7 mouse cellular contexts compared by ENCODE assay signal in genomic region chr9:45798467-45799164, GRCm38 (mm10). TPM values are rescaled to one million over a fixed set of nuclear protein-coding genes. Genes with fewer than 3 reads are reported as not detected.
DNase-seq lines count a peak whose midpoint lies in the region; ATAC-seq and TF ChIP-seq lines count a peak whose summit lies in the region.

No protein-coding gene starts in this region.

- peak; percentile 64 for ATAC-seq in lung, embryonic 15.5 days (ENCODE audit: borderline replicate concordance, extremely low read depth, low FRiP score, low TSS enrichment)
- ATAC-seq in heart, embryonic 16.5 days (replicated peaks; ENCODE audit: extremely low read depth, insufficient read depth, low FRiP score), result peak; percentile 61
- peak; percentile 82 for ATAC-seq in midbrain, embryonic 16.5 days

- H3K9me3 ChIP-seq in lung, embryonic 15.5 days, result no peaks in the 10 kb centered on the region
- H3K9me3 ChIP-seq in embryonic facial prominence, embryonic 10.5 days, result no peaks in the 10 kb centered on the region
- H3K9me3 ChIP-seq in heart, embryonic 16.5 days (replicated peaks; ENCODE audit: control insufficient read depth, low read length), result no peaks in the 10 kb centered on the region
- H3K9me3 ChIP-seq in midbrain, embryonic 16.5 days (replicated peaks; ENCODE audit: control insufficient read depth, low read length, poor library complexity, severe bottlenecking), result no peaks in the 10 kb centered on the region

- no peak overlapping the region for H3K9ac ChIP-seq in lung, embryonic 15.5 days
- peak overlapping the region; percentile 44; the same call in 1 of the 2 replicates for H3K9ac ChIP-seq in heart, embryonic 16.5 days (ENCODE audit: low read length)
- H3K9ac ChIP-seq in midbrain, embryonic 16.5 days (ENCODE audit: low read depth, low read length), result no peak overlapping the region; the same call in 1 of the 2 replicates

- WGBS in lung, embryonic 15.5 days, result 14% methylated on average over 13 of the region's 13 CpGs
- 35% methylated on average over 13 of the region's 13 CpGs for WGBS in lung, adult 2 months
- WGBS in embryonic facial prominence, embryonic 10.5 days, result 13% methylated on average over 13 of the region's 13 CpGs
- WGBS in heart, embryonic 16.5 days, result 16% methylated on average over 13 of the region's 13 CpGs
- WGBS in midbrain, embryonic 16.5 days, result 10% methylated on average over 13 of the region's 13 CpGs

- no peak; the same call in 1 of the 2 replicates for TF ChIP-seq CTCF in lung, adult 2 months (IDR thresholded peaks at IDR 0.05; ENCODE audit: insufficient read depth, low read length)

- no peak overlapping the region for H3K4me2 ChIP-seq in lung, embryonic 15.5 days
- H3K4me2 ChIP-seq in heart, embryonic 16.5 days (ENCODE audit: low read depth, low read length), result peak overlapping the region; percentile 53
- no peak overlapping the region for H3K4me2 ChIP-seq in midbrain, embryonic 16.5 days (ENCODE audit: low read length)

- H3K27me3 ChIP-seq in lung, embryonic 15.5 days, result no peaks in the 10 kb centered on the region
- no peaks in the 10 kb centered on the region for H3K27me3 ChIP-seq in embryonic facial prominence, embryonic 10.5 days (replicated peaks; ENCODE audit: low read depth, poor library complexity, severe bottlenecking)
- no peaks in the 10 kb centered on the region for H3K27me3 ChIP-seq in heart, embryonic 16.5 days (ENCODE audit: control insufficient read depth, insufficient read depth, low read length)
- no peaks in the 10 kb centered on the region for H3K27me3 ChIP-seq in midbrain, embryonic 16.5 days (ENCODE audit: control insufficient read depth, insufficient read depth, low read depth, low read length)

- peaks cover 5% of the 10 kb centered on the region; the same call in 1 of the 2 replicates for H3K36me3 ChIP-seq in lung, embryonic 15.5 days
- H3K36me3 ChIP-seq in embryonic facial prominence, embryonic 10.5 days (replicated peaks), result peaks cover 56% of the 10 kb centered on the region
- H3K36me3 ChIP-seq in heart, embryonic 16.5 days (ENCODE audit: control insufficient read depth, insufficient read depth), result 0 out of 2 replicates have a peak, but pooled peaks cover 9% of the 10 kb centered on the region
- 0 out of 2 replicates have a peak, but pooled peaks cover 2% of the 10 kb centered on the region for H3K36me3 ChIP-seq in midbrain, embryonic 16.5 days (ENCODE audit: control insufficient read depth, insufficient read depth, low read length)

- DNase-seq in lung, adult 2 months, result no peak
- peak; percentile 81 for DNase-seq in embryonic facial prominence, embryonic 10.5 days (ENCODE audit: low spot score)
- peak; percentile 38 for DNase-seq in layer of hippocampus, adult 9-11 months
- no peak for DNase-seq in thymus, postnatal 36 days

- no peak overlapping the region for H3K4me3 ChIP-seq in lung, embryonic 15.5 days
- H3K4me3 ChIP-seq in lung, adult 2 months (replicated peaks; ENCODE audit: extremely low read depth, low read depth, low read length), result no peak overlapping the region
- no peak overlapping the region for H3K4me3 ChIP-seq in embryonic facial prominence, embryonic 10.5 days
- H3K4me3 ChIP-seq in heart, embryonic 16.5 days (ENCODE audit: low read length), result no peak overlapping the region; the same call in 1 of the 2 replicates
- H3K4me3 ChIP-seq in midbrain, embryonic 16.5 days (ENCODE audit: low read depth, low read length), result no peak overlapping the region

- TF ChIP-seq POLR2A in lung, adult 2 months (IDR thresholded peaks at IDR 0.05; ENCODE audit: borderline replicate concordance, extremely low read depth, low read depth, low read length), result no peak

- H3K27ac ChIP-seq in lung, embryonic 15.5 days, result no peak overlapping the region
- H3K27ac ChIP-seq in embryonic facial prominence, embryonic 10.5 days (replicated peaks), result peak overlapping the region; percentile 60
- peak overlapping the region; percentile 25; the same call in 1 of the 2 replicates for H3K27ac ChIP-seq in heart, embryonic 16.5 days (ENCODE audit: low read length)
- peak overlapping the region; percentile 56 for H3K27ac ChIP-seq in midbrain, embryonic 16.5 days (ENCODE audit: low read length)

- no peaks in the 10 kb centered on the region for H3K4me1 ChIP-seq in lung, embryonic 15.5 days
- no peaks in the 10 kb centered on the region for H3K4me1 ChIP-seq in lung, adult 2 months (ENCODE audit: control insufficient read depth, insufficient read depth, low read length)
- H3K4me1 ChIP-seq in embryonic facial prominence, embryonic 10.5 days, result peaks cover 18% of the 10 kb centered on the region
- H3K4me1 ChIP-seq in heart, embryonic 16.5 days (ENCODE audit: control insufficient read depth, insufficient read depth, low read length), result peaks cover 7% of the 10 kb centered on the region
- peaks cover 7% of the 10 kb centered on the region; the same call in 1 of the 2 replicates for H3K4me1 ChIP-seq in midbrain, embryonic 16.5 days (ENCODE audit: control insufficient read depth, insufficient read depth, low read length)

RNA-seq across cellular contexts. Expression of gene Cep164, which starts 29.9 kb away (rescaled TPM):
- polyA plus RNA-seq in lung, embryonic 15.5 days (2015; fragmentation: Nextera tagmentation; extraction: Ambion mirVana), result 21.5 and 22.1 TPM in 2 replicates
- 23.1 and 23.4 TPM in 2 replicates for polyA plus RNA-seq in lung, adult 2 months (2012; rRNA removed)
- 22.8 and 24.4 TPM in 2 replicates for polyA plus RNA-seq in embryonic facial prominence, embryonic 10.5 days (2016; fragmentation: Nextera tagmentation; extraction: Ambion mirVana)
- polyA plus RNA-seq in heart, embryonic 16.5 days (2015; fragmentation: Nextera tagmentation; extraction: Ambion mirVana), result 14.3 and 14.7 TPM in 2 replicates
- 10.7 and 12.7 TPM in 2 replicates for polyA plus RNA-seq in midbrain, embryonic 16.5 days (2015; fragmentation: Nextera tagmentation; extraction: Ambion mirVana)

RNA-seq across cellular contexts. Expression of gene Bace1, which starts 39.8 kb away (rescaled TPM):
- 25.2 and 26.2 TPM in 2 replicates for polyA plus RNA-seq in lung, embryonic 15.5 days (2015; fragmentation: Nextera tagmentation; extraction: Ambion mirVana)
- 21.0 and 25.7 TPM in 2 replicates for polyA plus RNA-seq in lung, adult 2 months (2012; rRNA removed)
- 22.4 and 22.6 TPM in 2 replicates for polyA plus RNA-seq in embryonic facial prominence, embryonic 10.5 days (2016; fragmentation: Nextera tagmentation; extraction: Ambion mirVana)
- polyA plus RNA-seq in heart, embryonic 16.5 days (2015; fragmentation: Nextera tagmentation; extraction: Ambion mirVana), result 20.0 and 23.8 TPM in 2 replicates
- 48.1 and 51.3 TPM in 2 replicates for polyA plus RNA-seq in midbrain, embryonic 16.5 days (2015; fragmentation: Nextera tagmentation; extraction: Ambion mirVana)

Comparison
In these comparisons a context has a peak if more than half of its experiments do, and no peak if none do; other contexts are left out.
1. DNase-seq: peak in embryonic facial prominence, embryonic 10.5 days (single experiment) and layer of hippocampus, adult 9-11 months (single experiment); none in lung, adult 2 months (single experiment) and thymus, postnatal 36 days (0 of 2).
2. Peak in every context shown above with its lines, with median percentiles within 50 percentile points of each other: ATAC-seq.